Mouse (Mus musculus) G1E (cell line): Measurements from ENCODE around the gene Coq10a.

Source experiments
- CTCF ChIP-seq: IDR thresholded peaks from 2 replicates; pipeline ENCODE4 v1.5.1; 2012; ENCODE audit warnings: low read depth, low read length, inconsistent platforms, mixed read lengths
- GATA1 ChIP-seq: IDR thresholded peaks from 2 replicates; pipeline ENCODE4 v1.6.1; 2012; ENCODE audit warnings: borderline replicate concordance, low read length, inconsistent platforms, mixed read lengths
- GATA2 ChIP-seq: IDR thresholded peaks from 2 replicates; pipeline ENCODE4 v1.6.1; 2012; ENCODE audit warnings: low read depth, low read length, inconsistent platforms, borderline replicate concordance
- POLR2AphosphoS5 ChIP-seq: IDR thresholded peaks from 2 replicates; pipeline ENCODE4 v1.6.1; 2012; ENCODE audit warnings: low read depth, low read length, inconsistent platforms; ENCODE audit not compliant: insufficient replicate concordance
- TAL1 ChIP-seq: conservative IDR thresholded peaks from 2 replicates; pipeline ENCODE4 v1.6.1; 2012; ENCODE audit warnings: low read depth, low read length, inconsistent platforms, mixed read lengths

DNA sequence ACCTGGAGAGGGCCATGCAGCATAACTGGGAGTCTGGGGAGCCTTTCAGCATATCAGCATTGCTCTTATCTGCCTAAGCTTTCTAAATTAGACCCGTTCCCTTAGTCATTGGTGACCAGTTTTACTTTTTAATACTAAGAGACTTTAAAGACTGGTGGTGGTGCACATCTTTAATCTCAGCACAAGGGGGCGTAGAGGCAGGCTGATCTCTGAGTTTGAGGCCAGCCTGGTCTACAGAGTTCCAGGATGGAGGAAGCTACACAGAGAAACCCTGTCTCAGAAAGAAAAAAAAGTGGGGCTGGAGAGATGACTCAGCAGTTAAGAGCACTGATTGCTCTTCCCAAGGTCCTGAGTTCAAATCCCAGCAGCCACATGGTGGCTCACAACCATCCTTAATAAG is 28.5 kb downstream of the Coq10a start:
- no peak for TF ChIP-seq CTCF
- TF ChIP-seq GATA1: no peak
- no peak for TF ChIP-seq POLR2AphosphoS5
- no peak for TF ChIP-seq TAL1
- TF ChIP-seq GATA2: no peak
